Mouse (Mus musculus) bone marrow, adult 2 months (tissue): ENCODE data around the gene Tns3. TPM values are rescaled to one million over a fixed set of nuclear protein-coding genes. Genes with fewer than 3 reads are reported as not detected.

ENCODE experiments used
- H3K27ac ChIP-seq: fragments of 200-500 bp; 2 replicates; pipeline ENCODE4 v1.5.1; 2012; ENCODE audit warnings: low read depth, mild to moderate bottlenecking, control low read depth, inconsistent platforms, low read length; ENCODE audit not compliant: control insufficient read depth, poor library complexity, insufficient read depth
- H3K4me1 ChIP-seq: fragments of 200-500 bp; 2 replicates; pipeline ENCODE4 v1.6.1; 2011; ENCODE audit warnings: low read length; ENCODE audit not compliant: control insufficient read depth, insufficient read depth
- H3K4me3 ChIP-seq: fragments of 200-500 bp; replicated peaks from 2 replicates; pipeline ENCODE3; 2011; ENCODE audit warnings: mild to moderate bottlenecking, low read depth, low read length, control low read depth; ENCODE audit not compliant: control insufficient read depth
- CTCF ChIP-seq: fragments of 200-500 bp; IDR thresholded peaks from 2 replicates; pipeline ENCODE4 v1.5.1; 2011; ENCODE audit warnings: low read length, control low read depth; ENCODE audit not compliant: control insufficient read depth, insufficient read depth
- POLR2A ChIP-seq: fragments of 200-500 bp; IDR thresholded peaks from 2 replicates; pipeline ENCODE4 v1.6.1; 2011; ENCODE audit warnings: low read depth, mild to moderate bottlenecking, control low read depth, low read length, borderline replicate concordance; ENCODE audit not compliant: control insufficient read depth
- WGBS: fragments of 180-500 bp; shearing (Covaris S2); methylation state at CpG from one replicate; pipeline ENCODE4 v1.1.7; 2018; 5-methylcytosine and 5-hydroxymethylcytosine counted together
- polyA plus RNA-seq: library from polyadenylated mRNA; stranded (reverse); fragments of >200 nt; gene quantifications from 2 replicates; pipeline ENCODE4 v1.2.4, GENCODE M21; 2011; ENCODE audit warnings: low replicate concordance; ENCODE audit not compliant: missing spikeins, insufficient read depth, insufficient read length

The Tns3 gene
- polyA plus RNA-seq, 1 experiment: 14.9 TPM

- H3K4me1 ChIP-seq: peaks cover 10% of the 10 kb centered on the region; the same call in 1 of the 2 replicates
- H3K27ac ChIP-seq: peak overlapping the region; percentile 30; the same call in 1 of the 2 replicates
- H3K4me3 ChIP-seq: no peak overlapping the region
- TF ChIP-seq POLR2A: no peak
- no peak for TF ChIP-seq CTCF
- WGBS: 40% methylated on average over 10 of the region's 10 CpGs
Measured at GRCm38 (mm10) chr11:8575217-8576180, 88.8 kb downstream of the Tns3 start.

DNA sequence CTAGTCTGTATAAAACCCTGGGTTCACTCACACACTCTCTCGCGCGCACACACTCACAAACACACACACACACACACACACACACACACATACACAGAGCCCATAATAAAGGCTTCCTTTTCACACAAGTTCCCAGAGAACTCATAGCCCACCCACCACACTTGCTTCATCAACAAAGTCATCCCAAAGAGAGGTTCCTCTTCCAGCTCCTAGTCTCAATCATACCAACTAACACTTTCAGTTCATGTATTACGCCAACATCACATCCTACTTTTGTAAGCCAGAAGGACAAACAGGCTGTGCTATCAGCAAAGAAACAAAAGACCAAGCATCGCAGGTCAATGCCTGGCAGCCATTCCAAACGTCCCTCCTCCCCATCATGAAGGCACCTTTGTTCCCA is 89.8 kb downstream of the Tns3 start:
- H3K27ac ChIP-seq: peak overlapping the region; percentile 30; the same call in 1 of the 2 replicates
- no peak overlapping the region for H3K4me3 ChIP-seq
- TF ChIP-seq POLR2A: no peak
- TF ChIP-seq CTCF: no peak
- H3K4me1 ChIP-seq: peaks cover 10% of the 10 kb centered on the region; the same call in 1 of the 2 replicates
- WGBS: 62% methylated on average over 6 of the region's 6 CpGs

DNA sequence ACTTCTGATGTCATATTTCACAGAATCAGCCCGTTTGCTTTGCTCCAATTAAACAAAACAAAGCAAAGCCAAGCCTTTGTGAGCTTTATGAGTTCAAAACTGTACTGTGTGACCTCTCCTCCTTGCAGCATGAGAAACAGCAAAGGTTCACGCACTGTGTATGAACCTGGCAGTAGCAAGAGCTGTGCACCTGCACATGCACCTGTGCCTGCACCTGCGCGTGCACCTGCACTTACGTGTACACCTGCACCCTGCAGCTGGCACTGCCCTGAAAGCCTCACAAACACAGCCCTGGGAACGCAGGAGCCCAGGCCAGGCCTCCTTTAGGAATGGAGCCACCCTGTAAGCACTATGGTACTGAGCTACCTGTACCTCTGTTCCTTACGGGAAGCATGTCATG is 91.6 kb downstream of the Tns3 start:
- no peak for TF ChIP-seq CTCF
- TF ChIP-seq POLR2A: no peak
- 87% methylated on average over 7 of the region's 7 CpGs for WGBS
- Histone ChIP-seq H3K27ac (no peak overlapping the region), H3K4me1 (peaks cover 10% of the 10 kb centered on the region; the same call in 1 of the 2 replicates), H3K4me3 (no peak overlapping the region)

DNA sequence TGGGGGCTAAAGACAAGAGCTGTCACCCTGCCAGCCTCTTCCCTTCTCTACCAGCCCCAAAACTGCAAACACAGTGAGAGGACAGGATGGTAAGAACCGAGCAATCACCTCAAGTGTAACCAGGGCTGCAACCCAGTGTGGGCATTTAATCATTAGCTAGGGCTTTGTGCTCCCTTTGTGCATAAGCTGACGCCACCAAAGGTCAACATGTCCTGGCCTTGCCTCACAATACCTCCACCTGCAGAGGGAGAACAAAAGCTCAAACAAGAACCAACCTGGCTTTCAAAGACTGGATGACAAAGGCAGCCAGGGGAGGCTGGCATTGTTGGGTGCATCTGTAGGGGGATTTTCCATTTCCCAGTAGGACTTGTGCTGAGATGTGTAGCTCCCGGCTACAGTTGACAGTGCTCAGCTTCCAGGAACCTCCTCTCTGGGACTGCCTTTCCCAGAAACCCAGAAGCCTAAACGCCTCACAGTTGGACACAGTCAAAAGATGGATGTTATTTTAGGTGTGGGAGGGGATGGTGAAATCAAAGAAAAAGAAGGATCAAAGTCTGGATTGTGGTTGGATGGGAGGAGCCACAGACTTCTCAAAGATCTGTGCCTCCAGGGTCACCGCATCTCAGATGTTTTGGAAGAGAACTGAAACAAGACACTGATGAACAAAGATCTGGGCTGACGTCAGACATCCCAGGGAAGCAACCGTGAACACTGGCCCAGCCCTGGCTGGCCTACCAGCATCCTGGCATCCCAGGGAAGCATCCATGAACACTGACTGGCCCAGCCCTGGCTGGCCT is 94.9 kb downstream of the Tns3 start:
- Histone ChIP-seq H3K4me1 (peaks cover 1% of the 10 kb centered on the region; the same call in 1 of the 2 replicates), H3K27ac (no peak overlapping the region), H3K4me3 (no peak overlapping the region)
- WGBS: 75% methylated on average over 7 of the region's 7 CpGs
- TF ChIP-seq CTCF (no peak), POLR2A (no peak)

GRCm38 (mm10) chr11:8568829-8569228 is 95.5 kb downstream of the Tns3 start:
- H3K4me1 ChIP-seq: peaks cover 4% of the 10 kb centered on the region; the same call in 1 of the 2 replicates
- WGBS: 76% methylated on average over 7 of the region's 7 CpGs
- H3K27ac ChIP-seq: no peak overlapping the region
- TF ChIP-seq CTCF (no peak), POLR2A (no peak)
- no peak overlapping the region for H3K4me3 ChIP-seq

GRCm38 (mm10) chr11:8566250-8566853 is 98.0 kb downstream of the Tns3 start:
- 16% methylated on average over 3 of the region's 3 CpGs for WGBS
- Histone ChIP-seq H3K27ac (no peak overlapping the region), H3K4me3 (no peak overlapping the region), H3K4me1 (peaks cover 4% of the 10 kb centered on the region; the same call in 1 of the 2 replicates)
- TF ChIP-seq CTCF: peak; percentile 38; the same call in 1 of the 2 replicates
- TF ChIP-seq POLR2A: no peak

DNA sequence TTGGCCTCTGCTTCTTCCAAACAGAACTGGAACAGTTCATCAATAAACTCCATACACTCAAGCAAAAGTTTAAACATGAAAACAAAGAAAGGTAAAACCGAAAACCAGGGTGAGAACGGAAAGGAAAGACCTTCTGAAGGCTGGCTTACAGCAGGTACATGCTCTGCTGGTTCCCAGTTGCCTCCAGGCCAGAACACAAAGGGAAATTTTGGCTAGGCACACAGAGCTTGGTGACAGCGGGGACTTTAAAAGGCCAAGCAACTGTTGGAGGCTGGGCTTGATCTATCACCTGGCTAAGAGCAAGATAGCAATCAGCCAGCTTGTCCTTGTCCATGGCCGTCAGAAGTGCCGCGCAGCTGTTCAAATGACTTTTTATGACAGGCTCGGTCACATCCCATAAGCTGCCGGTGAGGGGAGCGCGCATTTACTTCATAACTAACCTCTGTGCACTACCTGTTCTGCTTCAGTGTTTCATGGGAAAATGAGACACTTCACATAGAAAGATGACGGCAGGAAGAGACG is 105.5 kb downstream of the Tns3 start:
- peaks cover 1% of the 10 kb centered on the region; the same call in 1 of the 2 replicates for H3K4me1 ChIP-seq

DNA sequence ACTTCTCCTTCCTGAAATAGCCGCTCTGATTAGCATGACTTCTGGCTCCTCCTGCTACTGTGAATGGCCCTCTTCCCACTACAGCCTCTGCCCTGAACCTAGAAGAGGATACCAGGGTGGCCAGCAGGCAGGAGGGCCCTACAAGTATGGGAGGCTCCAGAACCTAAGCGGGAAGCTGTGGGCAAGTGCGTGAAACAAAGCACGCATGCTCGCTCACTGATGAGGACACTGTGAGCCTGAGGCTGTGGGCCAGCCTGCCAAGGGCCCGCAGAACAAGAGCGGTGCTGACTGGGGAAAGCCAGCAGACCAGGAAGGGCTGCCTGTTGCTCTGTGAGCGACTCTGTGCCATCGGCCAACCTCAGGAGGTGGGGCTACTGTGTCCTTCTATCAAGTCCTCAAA is 106.1 kb downstream of the Tns3 start:
- H3K27ac ChIP-seq: no peak overlapping the region; the same call in 1 of the 2 replicates
- no peak overlapping the region for H3K4me3 ChIP-seq
- TF ChIP-seq CTCF: no peak
- TF ChIP-seq POLR2A: no peak
- WGBS: 20% methylated on average over 9 of the region's 9 CpGs
- peaks cover 1% of the 10 kb centered on the region; the same call in 1 of the 2 replicates for H3K4me1 ChIP-seq

More for the DNA sequence above, 105.5 kb downstream of the Tns3 start:
- no peak overlapping the region for H3K27ac ChIP-seq
- no peak overlapping the region for H3K4me3 ChIP-seq
- TF ChIP-seq POLR2A (no peak), CTCF (no peak)
- WGBS: 81% methylated on average over 12 of the region's 12 CpGs
